Mouse (Mus musculus): Measurements from ENCODE around the gene Ltbp1. TPM values are rescaled to one million over a fixed set of nuclear protein-coding genes. Genes with fewer than 3 reads are reported as not detected.

Ltbp1 gene
- polyA plus RNA-seq, 1 experiment from 2014 or later = 3.0 TPM

DNA sequence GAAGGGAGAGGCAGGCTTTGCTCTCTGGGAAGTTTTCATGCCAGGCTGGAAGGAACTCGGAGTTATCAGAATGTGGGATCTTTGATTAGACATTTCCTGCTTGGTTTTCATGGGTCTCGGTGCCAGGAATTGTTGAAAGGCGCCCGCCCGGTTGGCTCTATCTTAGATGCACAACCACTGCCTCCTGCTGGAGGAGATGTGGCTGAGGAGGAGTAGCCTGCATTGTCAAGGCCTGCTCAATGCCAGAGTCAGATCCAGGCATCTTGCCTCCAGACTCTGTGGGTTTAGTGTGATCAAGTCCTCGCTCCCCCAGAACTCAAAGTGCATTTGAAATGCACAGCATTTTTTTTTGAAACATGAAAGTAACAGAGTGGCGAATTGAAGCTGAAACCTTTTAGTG, 364.0 kb downstream of the Ltbp1 start:
- ATAC-seq = no peak
- no peak overlapping the region for H3K9ac ChIP-seq
- H3K27ac ChIP-seq = no peak overlapping the region
- no peaks in the 10 kb centered on the region for H3K27me3 ChIP-seq
- H3K4me3 ChIP-seq = no peak overlapping the region
- H3K9me3 ChIP-seq (replicated peaks) = no peaks in the 10 kb centered on the region
- WGBS = 77% methylated on average over 7 of the region's 7 CpGs
- no peaks in the 10 kb centered on the region for H3K36me3 ChIP-seq (ENCODE audit: poor library complexity, severe bottlenecking)
- H3K4me1 ChIP-seq = no peaks in the 10 kb centered on the region
- no peak overlapping the region for H3K4me2 ChIP-seq

- Histone ChIP-seq H3K27me3 (no peaks in the 10 kb centered on the region), H3K4me1 (no peaks in the 10 kb centered on the region), H3K27ac (no peak overlapping the region), H3K9ac (no peak overlapping the region), H3K9me3 (replicated peaks) (no peaks in the 10 kb centered on the region), H3K36me3 (ENCODE audit: poor library complexity, severe bottlenecking) (no peaks in the 10 kb centered on the region), H3K4me3 (no peak overlapping the region), H3K4me2 (no peak overlapping the region)
- no peak for ATAC-seq
- 91% methylated on average over 4 of the region's 4 CpGs for WGBS
Measured at GRCm38 (mm10) chr17:75370120-75370519, 364.8 kb downstream of the Ltbp1 start.

GRCm38 (mm10) chr17:75371650-75372049, 366.3 kb downstream of the Ltbp1 start:
- H3K27me3 ChIP-seq = no peaks in the 10 kb centered on the region
- no peaks in the 10 kb centered on the region for H3K36me3 ChIP-seq (ENCODE audit: poor library complexity, severe bottlenecking)
- no peak overlapping the region for H3K27ac ChIP-seq
- no peak overlapping the region for H3K4me2 ChIP-seq
- H3K4me1 ChIP-seq = no peaks in the 10 kb centered on the region
- H3K9ac ChIP-seq = no peak overlapping the region
- H3K4me3 ChIP-seq = no peak overlapping the region
- H3K9me3 ChIP-seq (replicated peaks) = no peaks in the 10 kb centered on the region
- WGBS = 90% methylated on average over 11 of the region's 11 CpGs
- no peak for ATAC-seq

- Histone ChIP-seq H3K27me3 (no peaks in the 10 kb centered on the region), H3K4me2 (no peak overlapping the region), H3K4me3 (no peak overlapping the region), H3K4me1 (no peaks in the 10 kb centered on the region), H3K9ac (no peak overlapping the region), H3K27ac (no peak overlapping the region), H3K36me3 (ENCODE audit: poor library complexity, severe bottlenecking) (no peaks in the 10 kb centered on the region), H3K9me3 (replicated peaks) (no peaks in the 10 kb centered on the region)
- 59% methylated on average over 3 of the region's 3 CpGs for WGBS
- no peak for ATAC-seq
Measured at GRCm38 (mm10) chr17:75372371-75372770, 367.0 kb downstream of the Ltbp1 start.

DNA sequence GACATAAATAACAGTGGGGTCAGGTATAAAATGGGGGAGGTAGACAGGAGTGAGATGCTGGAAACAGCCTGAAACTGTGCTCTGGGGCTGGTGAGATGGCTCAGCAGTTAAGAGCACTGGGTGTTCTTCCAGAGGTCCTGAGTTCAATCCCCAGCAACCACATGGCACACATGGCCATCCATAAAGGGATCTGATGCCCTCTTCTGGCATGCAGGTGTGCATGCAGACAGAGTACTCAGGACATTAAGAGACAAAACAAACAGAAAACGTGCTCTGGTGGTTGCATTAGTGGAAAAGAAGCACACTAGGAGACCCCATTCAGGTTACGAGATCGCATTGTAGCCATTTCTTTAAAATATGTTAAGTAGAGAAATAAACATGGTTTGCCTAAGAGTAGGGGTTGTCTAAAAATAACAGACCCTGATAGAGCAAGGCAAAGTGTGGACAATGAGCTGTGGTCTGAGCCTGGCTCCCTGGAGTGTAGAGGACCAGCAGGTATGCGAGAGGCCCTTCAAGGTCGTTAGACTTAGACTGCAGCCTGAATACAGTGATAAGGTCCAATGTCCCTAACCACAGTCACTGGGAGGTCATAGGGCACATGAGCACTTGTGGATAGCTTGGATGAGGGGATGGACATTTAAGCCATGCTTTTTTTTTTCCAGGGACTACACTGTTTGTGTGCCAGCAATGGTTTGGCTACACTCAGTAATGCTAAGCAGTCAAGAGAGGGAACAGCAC, 369.1 kb downstream of the Ltbp1 start:
- no peaks in the 10 kb centered on the region for H3K4me1 ChIP-seq
- ATAC-seq = no peak
- H3K4me3 ChIP-seq = no peak overlapping the region
- no peaks in the 10 kb centered on the region for H3K36me3 ChIP-seq (ENCODE audit: poor library complexity, severe bottlenecking)
- H3K4me2 ChIP-seq = no peak overlapping the region
- no peak overlapping the region for H3K27ac ChIP-seq
- H3K27me3 ChIP-seq = no peaks in the 10 kb centered on the region
- 64% methylated on average over 5 of the region's 5 CpGs for WGBS
- no peaks in the 10 kb centered on the region for H3K9me3 ChIP-seq (replicated peaks)
- no peak overlapping the region for H3K9ac ChIP-seq

- 92% methylated on average over 9 of the region's 9 CpGs for WGBS
- H3K4me3 ChIP-seq = no peak overlapping the region
- no peak overlapping the region for H3K9ac ChIP-seq
- no peaks in the 10 kb centered on the region for H3K9me3 ChIP-seq (replicated peaks)
- no peaks in the 10 kb centered on the region for H3K36me3 ChIP-seq (ENCODE audit: poor library complexity, severe bottlenecking)
- no peaks in the 10 kb centered on the region for H3K27me3 ChIP-seq
- ATAC-seq = no peak
- H3K4me2 ChIP-seq = no peak overlapping the region
- no peak overlapping the region for H3K27ac ChIP-seq
- H3K4me1 ChIP-seq = no peaks in the 10 kb centered on the region
Measured at GRCm38 (mm10) chr17:75378256-75378871, 373.0 kb downstream of the Ltbp1 start.

- 64% methylated on average over 2 of the region's 2 CpGs for WGBS
- H3K36me3 ChIP-seq (ENCODE audit: poor library complexity, severe bottlenecking) = no peaks in the 10 kb centered on the region
- peak; percentile 89 for ATAC-seq
- H3K4me2 ChIP-seq = no peak overlapping the region
- H3K4me1 ChIP-seq = no peaks in the 10 kb centered on the region
- H3K27ac ChIP-seq = no peak overlapping the region
- no peaks in the 10 kb centered on the region for H3K9me3 ChIP-seq (replicated peaks)
- no peak overlapping the region for H3K9ac ChIP-seq
- no peak overlapping the region for H3K4me3 ChIP-seq
- no peaks in the 10 kb centered on the region for H3K27me3 ChIP-seq
Measured at GRCm38 (mm10) chr17:75380167-75380566, 374.8 kb downstream of the Ltbp1 start.

DNA sequence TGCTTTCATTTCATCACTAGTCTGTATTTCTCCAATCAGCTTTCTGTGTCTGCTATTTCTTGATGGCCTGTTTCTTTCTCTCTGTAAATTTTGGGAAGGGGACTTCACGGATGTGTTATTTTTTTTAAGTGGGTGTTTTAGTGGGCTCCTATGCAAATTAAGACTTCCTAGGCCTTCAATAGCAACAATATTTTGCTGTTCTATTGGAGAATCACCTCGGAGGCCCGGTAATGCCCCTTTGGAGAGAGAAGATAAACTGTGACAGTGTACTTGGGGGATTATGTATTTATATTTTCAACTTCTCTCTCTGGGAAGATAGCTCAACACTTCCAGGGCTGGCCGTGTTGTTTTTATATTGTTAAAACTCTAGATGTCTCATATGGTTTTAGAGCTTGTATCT, 383.0 kb downstream of the Ltbp1 start:
- no peak for ATAC-seq
- Histone ChIP-seq H3K27ac (no peak overlapping the region), H3K9ac (no peak overlapping the region)

DNA sequence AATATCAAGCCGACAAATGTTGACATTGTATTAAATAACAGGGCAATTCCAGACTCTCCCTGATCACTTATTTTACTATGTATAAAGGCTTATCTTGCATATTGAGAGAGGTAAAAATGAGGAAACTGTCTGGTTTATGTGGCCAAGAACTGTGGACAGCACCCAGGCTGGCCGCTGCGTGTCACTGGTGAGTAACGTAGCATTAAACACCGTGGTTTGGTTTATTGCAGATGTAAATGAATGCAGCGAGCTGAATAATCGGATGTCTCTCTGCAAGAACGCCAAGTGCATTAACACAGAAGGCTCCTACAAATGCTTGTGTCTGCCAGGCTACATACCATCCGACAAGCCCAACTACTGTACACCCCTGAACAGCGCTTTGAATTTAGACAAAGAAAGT, 384.8 kb downstream of the Ltbp1 start:
- Histone ChIP-seq H3K36me3 (ENCODE audit: poor library complexity, severe bottlenecking) (no peaks in the 10 kb centered on the region), H3K27ac (no peak overlapping the region), H3K4me1 (no peaks in the 10 kb centered on the region), H3K9ac (no peak overlapping the region), H3K27me3 (no peaks in the 10 kb centered on the region), H3K4me2 (no peak overlapping the region), H3K4me3 (no peak overlapping the region), H3K9me3 (replicated peaks) (no peaks in the 10 kb centered on the region)
- WGBS = 87% methylated on average over 10 of the region's 10 CpGs
- ATAC-seq = no peak

More for the DNA sequence above, 383.0 kb downstream of the Ltbp1 start:
- no peak overlapping the region for H3K4me3 ChIP-seq
- H3K9me3 ChIP-seq (replicated peaks) = no peaks in the 10 kb centered on the region
- WGBS = 89% methylated on average over 4 of the region's 4 CpGs
- H3K27me3 ChIP-seq = no peaks in the 10 kb centered on the region
- H3K4me2 ChIP-seq = no peak overlapping the region
- no peaks in the 10 kb centered on the region for H3K4me1 ChIP-seq
- H3K36me3 ChIP-seq (ENCODE audit: poor library complexity, severe bottlenecking) = no peaks in the 10 kb centered on the region

GRCm38 (mm10) chr17:75391429-75392192, 386.2 kb downstream of the Ltbp1 start:
- Histone ChIP-seq H3K36me3 (ENCODE audit: poor library complexity, severe bottlenecking) (no peaks in the 10 kb centered on the region), H3K9me3 (replicated peaks) (no peaks in the 10 kb centered on the region), H3K4me3 (no peak overlapping the region), H3K4me1 (no peaks in the 10 kb centered on the region), H3K9ac (no peak overlapping the region), H3K27ac (no peak overlapping the region), H3K27me3 (no peaks in the 10 kb centered on the region), H3K4me2 (no peak overlapping the region)
- WGBS = 92% methylated on average over 6 of the region's 6 CpGs
- no peak for ATAC-seq

DNA sequence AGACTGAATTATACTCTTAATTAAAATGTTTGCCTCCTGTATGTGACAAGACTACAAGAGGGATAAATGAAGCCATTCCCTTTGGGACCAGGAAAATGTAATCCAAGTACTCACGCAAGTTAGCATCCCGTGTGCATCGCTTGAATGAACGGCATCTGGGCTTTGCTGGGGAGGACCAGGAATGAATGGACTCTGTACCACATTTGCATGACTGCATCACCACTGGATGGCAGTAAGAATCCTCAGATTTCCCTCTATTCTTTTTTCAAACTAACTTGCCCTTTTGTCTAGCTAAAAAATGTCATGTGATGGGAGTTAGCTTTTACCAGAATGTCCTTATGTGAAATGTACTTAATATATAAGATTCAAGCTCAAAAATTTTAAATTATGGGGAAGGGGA, 401.0 kb downstream of the Ltbp1 start:
- Histone ChIP-seq H3K9ac (no peak overlapping the region), H3K27me3 (no peaks in the 10 kb centered on the region), H3K27ac (no peak overlapping the region), H3K9me3 (replicated peaks) (no peaks in the 10 kb centered on the region), H3K4me3 (no peak overlapping the region), H3K4me1 (no peaks in the 10 kb centered on the region), H3K4me2 (no peak overlapping the region), H3K36me3 (ENCODE audit: poor library complexity, severe bottlenecking) (no peaks in the 10 kb centered on the region)
- ATAC-seq = no peak
- WGBS = 36% methylated on average over 4 of the region's 4 CpGs

- ATAC-seq = no peak
- 78% methylated on average over 3 of the region's 3 CpGs for WGBS
- Histone ChIP-seq H3K36me3 (ENCODE audit: poor library complexity, severe bottlenecking) (no peaks in the 10 kb centered on the region), H3K4me2 (no peak overlapping the region), H3K9ac (no peak overlapping the region), H3K4me1 (no peaks in the 10 kb centered on the region), H3K27ac (no peak overlapping the region), H3K27me3 (no peaks in the 10 kb centered on the region), H3K4me3 (no peak overlapping the region), H3K9me3 (replicated peaks) (no peaks in the 10 kb centered on the region)
Measured at GRCm38 (mm10) chr17:75416861-75417260, 411.5 kb downstream of the Ltbp1 start.

Measured in forebrain, embryonic 13.5 days (tissue).